Mouse (Mus musculus): ENCODE data around the gene Ccdc33. TPM values are rescaled to one million over a fixed set of nuclear protein-coding genes. Genes with fewer than 3 reads are reported as not detected.

Ccdc33 gene
- total and polyA plus RNA-seq, 3 experiments = 1.3 TPM; not detected in 2

- no peak for TF ChIP-seq POLR2A (IDR thresholded peaks at IDR 0.05; ENCODE audit: insufficient read depth, low read depth, low read length)
- no peak for TF ChIP-seq CTCF (IDR thresholded peaks at IDR 0.05)
- TF ChIP-seq EP300 (IDR thresholded peaks at IDR 0.05; ENCODE audit: insufficient read depth, low read depth, low read length) = no peak
- DNase-seq = no peak
- no peaks in the 10 kb centered on the region for H3K4me1 ChIP-seq (ENCODE audit: control insufficient read depth, insufficient read depth, low read length)
- WGBS = 80% methylated on average over 15 of the region's 15 CpGs
- H3K36me3 ChIP-seq (ENCODE audit: control insufficient read depth, insufficient read depth, low read length) = no peaks in the 10 kb centered on the region
- no peak overlapping the region for H3K4me3 ChIP-seq
- no peaks in the 10 kb centered on the region; the same call in 1 of the 2 replicates for H3K27me3 ChIP-seq (ENCODE audit: control insufficient read depth, insufficient read depth, low read length)
- no peak overlapping the region for H3K27ac ChIP-seq
- H3K9ac ChIP-seq (ENCODE audit: low read depth, low read length) = no peak overlapping the region
- no peaks in the 10 kb centered on the region for H3K79me2 ChIP-seq (replicated peaks; ENCODE audit: control insufficient read depth, insufficient read depth, low read length)
- intact Hi-C loops (cut with DNase I) = no loop called here
These were observed 12.9 kb downstream of the Ccdc33 start for GRCm38 (mm10) chr9:58105595-58106169.

GRCm38 (mm10) chr9:58103647-58104046 is 15.0 kb downstream of the Ccdc33 start:
- Histone ChIP-seq H3K79me2 (replicated peaks; ENCODE audit: control insufficient read depth, insufficient read depth, low read length) (no peaks in the 10 kb centered on the region), H3K9ac (ENCODE audit: low read depth, low read length) (no peak overlapping the region), H3K4me3 (no peak overlapping the region), H3K27ac (no peak overlapping the region), H3K4me1 (ENCODE audit: control insufficient read depth, insufficient read depth, low read length) (no peaks in the 10 kb centered on the region), H3K36me3 (ENCODE audit: control insufficient read depth, insufficient read depth, low read length) (no peaks in the 10 kb centered on the region), H3K27me3 (ENCODE audit: control insufficient read depth, insufficient read depth, low read length) (no peaks in the 10 kb centered on the region)
- intact Hi-C loops (cut with DNase I) = no loop called here
- no peak for DNase-seq
- WGBS = 78% methylated on average over 6 of the region's 6 CpGs
- TF ChIP-seq POLR2A (IDR thresholded peaks at IDR 0.05; ENCODE audit: insufficient read depth, low read depth, low read length) = no peak
- no peak for TF ChIP-seq CTCF (IDR thresholded peaks at IDR 0.05)
- TF ChIP-seq EP300 (IDR thresholded peaks at IDR 0.05; ENCODE audit: insufficient read depth, low read depth, low read length) = no peak

- 67% methylated on average over 4 of the region's 4 CpGs for WGBS
- H3K4me1 ChIP-seq (ENCODE audit: control insufficient read depth, insufficient read depth, low read length) = no peaks in the 10 kb centered on the region
- intact Hi-C loops (cut with DNase I) = no loop called here
- H3K36me3 ChIP-seq (ENCODE audit: control insufficient read depth, insufficient read depth, low read length) = no peaks in the 10 kb centered on the region
- H3K27ac ChIP-seq = no peak overlapping the region
- no peak overlapping the region for H3K4me3 ChIP-seq
- no peaks in the 10 kb centered on the region for H3K79me2 ChIP-seq (replicated peaks; ENCODE audit: control insufficient read depth, insufficient read depth, low read length)
- H3K9ac ChIP-seq (ENCODE audit: low read depth, low read length) = no peak overlapping the region
- DNase-seq = no peak
- TF ChIP-seq EP300 (IDR thresholded peaks at IDR 0.05; ENCODE audit: insufficient read depth, low read depth, low read length) (no peak), CTCF (IDR thresholded peaks at IDR 0.05) (no peak), POLR2A (IDR thresholded peaks at IDR 0.05; ENCODE audit: insufficient read depth, low read depth, low read length) (no peak)
- no peaks in the 10 kb centered on the region for H3K27me3 ChIP-seq (ENCODE audit: control insufficient read depth, insufficient read depth, low read length)
These were observed 16.6 kb downstream of the Ccdc33 start for GRCm38 (mm10) chr9:58102013-58102412.

GRCm38 (mm10) chr9:58099836-58100565 is 18.6 kb downstream of the Ccdc33 start:
- Histone ChIP-seq H3K9ac (ENCODE audit: low read depth, low read length) (no peak overlapping the region), H3K4me3 (no peak overlapping the region), H3K27me3 (ENCODE audit: control insufficient read depth, insufficient read depth, low read length) (no peaks in the 10 kb centered on the region), H3K27ac (no peak overlapping the region), H3K36me3 (ENCODE audit: control insufficient read depth, insufficient read depth, low read length) (no peaks in the 10 kb centered on the region), H3K79me2 (replicated peaks; ENCODE audit: control insufficient read depth, insufficient read depth, low read length) (no peaks in the 10 kb centered on the region), H3K4me1 (ENCODE audit: control insufficient read depth, insufficient read depth, low read length) (no peaks in the 10 kb centered on the region)
- 56% methylated on average over 5 of the region's 5 CpGs for WGBS
- intact Hi-C loops (cut with DNase I) = no loop called here
- TF ChIP-seq CTCF (IDR thresholded peaks at IDR 0.05) = no peak
- DNase-seq = no peak

GRCm38 (mm10) chr9:58096629-58097301 is 21.9 kb downstream of the Ccdc33 start:
- Histone ChIP-seq H3K36me3 (ENCODE audit: control insufficient read depth, insufficient read depth, low read length) (no peaks in the 10 kb centered on the region), H3K9ac (ENCODE audit: low read depth, low read length) (no peak overlapping the region), H3K79me2 (replicated peaks; ENCODE audit: control insufficient read depth, insufficient read depth, low read length) (no peaks in the 10 kb centered on the region), H3K4me3 (no peak overlapping the region), H3K4me1 (ENCODE audit: control insufficient read depth, insufficient read depth, low read length) (peaks cover 8% of the 10 kb centered on the region), H3K27me3 (ENCODE audit: control insufficient read depth, insufficient read depth, low read length) (no peaks in the 10 kb centered on the region), H3K27ac (no peak overlapping the region)
- TF ChIP-seq POLR2A (IDR thresholded peaks at IDR 0.05; ENCODE audit: insufficient read depth, low read depth, low read length) (no peak), EP300 (IDR thresholded peaks at IDR 0.05; ENCODE audit: insufficient read depth, low read depth, low read length) (no peak), CTCF (IDR thresholded peaks at IDR 0.05) (no peak)
- DNase-seq = no peak
- intact Hi-C loops (cut with DNase I) = no loop called here
- 68% methylated on average over 5 of the region's 5 CpGs for WGBS

GRCm38 (mm10) chr9:58095977-58096376 is 22.6 kb downstream of the Ccdc33 start:
- Histone ChIP-seq H3K9ac (ENCODE audit: low read depth, low read length) (no peak overlapping the region), H3K79me2 (replicated peaks; ENCODE audit: control insufficient read depth, insufficient read depth, low read length) (no peaks in the 10 kb centered on the region), H3K27me3 (ENCODE audit: control insufficient read depth, insufficient read depth, low read length) (no peaks in the 10 kb centered on the region), H3K4me1 (ENCODE audit: control insufficient read depth, insufficient read depth, low read length) (peaks cover 9% of the 10 kb centered on the region), H3K36me3 (ENCODE audit: control insufficient read depth, insufficient read depth, low read length) (no peaks in the 10 kb centered on the region), H3K4me3 (no peak overlapping the region), H3K27ac (no peak overlapping the region)
- DNase-seq = no peak
- intact Hi-C loops (cut with DNase I) = no loop called here
- WGBS = 81% methylated on average over 6 of the region's 6 CpGs
- TF ChIP-seq CTCF (IDR thresholded peaks at IDR 0.05) (no peak), POLR2A (IDR thresholded peaks at IDR 0.05; ENCODE audit: insufficient read depth, low read depth, low read length) (no peak), EP300 (IDR thresholded peaks at IDR 0.05; ENCODE audit: insufficient read depth, low read depth, low read length) (no peak)

Measured in heart, adult 2 months (tissue).